23 mouse cellular contexts compared by ENCODE assay signal in genomic region chr1:34043836-34044550, GRCm38 (mm10).
A peak's percentile ranks its signal among the peaks of the same experiment; 100 is the strongest.
DNase-seq lines count a peak whose midpoint lies in the region; ATAC-seq and TF ChIP-seq lines count a peak whose summit lies in the region.
"Had no signal": no experiment of that assay in that cellular context is flagged by ENCODE, and none has a peak within 500 bp of the region (broad histone marks: within the 10 kb centered on the region; RNA-seq: fewer than 3 reads in every experiment).

No protein-coding gene starts in this region.

- peaks cover 10% of the 10 kb centered on the region for H3K79me2 ChIP-seq in heart, adult 2 months (replicated peaks; ENCODE audit: control insufficient read depth, insufficient read depth, low read length)
- peaks cover 92% of the 10 kb centered on the region for H3K79me2 ChIP-seq in C2C12 (ENCODE audit: control insufficient read depth, insufficient read depth)

- intact Hi-C loops in heart, adult 2 months (cut with DNase I), result no loop called here
- intact Hi-C loops in heart, postnatal 36 days (cut with DNase I), result loop anchor here (2.0 kb wide), 2 partner anchors 27 to 37 kb away; no protein-coding TSS in a partner anchor

- H3K79me3 ChIP-seq in C2C12 (ENCODE audit: low read depth), result peaks cover 51% of the 10 kb centered on the region

- H3K36me3 ChIP-seq in heart, adult 2 months (ENCODE audit: control insufficient read depth, insufficient read depth, low read length), result peaks cover 23% of the 10 kb centered on the region; the same call in 1 of the 2 replicates
- no peaks in the 10 kb centered on the region for H3K36me3 ChIP-seq in C2C12 (ENCODE audit: control insufficient read depth, insufficient read depth)
- H3K36me3 ChIP-seq in kidney, embryonic 16.5 days (ENCODE audit: insufficient read depth, low read length), result no peaks in the 10 kb centered on the region
- H3K36me3 ChIP-seq: embryonic facial prominence, embryonic 13.5 days; forebrain, embryonic 12.5 days; hindbrain, embryonic 13.5 days; stomach, embryonic 15.5 days had no signal

- H3K4me2 ChIP-seq in kidney, embryonic 16.5 days (replicated peaks; ENCODE audit: low read depth, low read length), result no peak overlapping the region
- H3K4me2 ChIP-seq: embryonic facial prominence, embryonic 13.5 days; forebrain, embryonic 12.5 days; hindbrain, embryonic 13.5 days; stomach, embryonic 15.5 days had no signal

- peak overlapping the region; percentile 38; the same call in 1 of the 2 replicates for H3K27ac ChIP-seq in heart, adult 2 months
- H3K27ac ChIP-seq in kidney, embryonic 16.5 days (ENCODE audit: low read length), result no peak overlapping the region
- H3K27ac ChIP-seq: forebrain, embryonic 12.5 days; kidney, postnatal 0 days; stomach, embryonic 15.5 days had no signal

- TF ChIP-seq POLR2A in heart, adult 2 months (IDR thresholded peaks at IDR 0.05; ENCODE audit: insufficient read depth, low read depth, low read length), result no peak

- no peaks in the 10 kb centered on the region for H3K27me3 ChIP-seq in heart, adult 2 months (ENCODE audit: control insufficient read depth, insufficient read depth, low read length)
- H3K27me3 ChIP-seq in C2C12 (ENCODE audit: control insufficient read depth, insufficient read depth, insufficient read length), result no peaks in the 10 kb centered on the region
- no peaks in the 10 kb centered on the region for H3K27me3 ChIP-seq in kidney, embryonic 16.5 days (ENCODE audit: insufficient read depth, low read length)
- H3K27me3 ChIP-seq: embryonic facial prominence, embryonic 13.5 days; forebrain, embryonic 12.5 days; hindbrain, embryonic 13.5 days; stomach, embryonic 15.5 days had no signal

- no peak overlapping the region for H3K9ac ChIP-seq in heart, adult 2 months (ENCODE audit: low read depth, low read length)
- no peak overlapping the region for H3K9ac ChIP-seq in kidney, embryonic 16.5 days (replicated peaks; ENCODE audit: low read length)
- H3K9ac ChIP-seq: embryonic facial prominence, embryonic 13.5 days; forebrain, embryonic 12.5 days; hindbrain, embryonic 13.5 days; stomach, embryonic 15.5 days had no signal

- H3K4me3 ChIP-seq in heart, adult 2 months, result no peak overlapping the region
- no peak overlapping the region for H3K4me3 ChIP-seq in C2C12 (ENCODE audit: insufficient read depth, poor library complexity, severe bottlenecking)
- no peak overlapping the region for H3K4me3 ChIP-seq in kidney, embryonic 16.5 days (ENCODE audit: low read length)
- H3K4me3 ChIP-seq: embryonic facial prominence, embryonic 13.5 days; forebrain, embryonic 12.5 days; hindbrain, embryonic 13.5 days; stomach, embryonic 15.5 days had no signal

- H3ac ChIP-seq in C2C12 (ENCODE audit: control insufficient read depth, insufficient read length, low read depth), result no peak overlapping the region

- H3K4me1 ChIP-seq in heart, adult 2 months (ENCODE audit: control insufficient read depth, insufficient read depth, low read length), result peaks cover 23% of the 10 kb centered on the region
- peaks cover 8% of the 10 kb centered on the region for H3K4me1 ChIP-seq in kidney, embryonic 16.5 days (ENCODE audit: insufficient read depth, low read length)
- H3K4me1 ChIP-seq: stomach, embryonic 15.5 days had no signal

- TF ChIP-seq CTCF in heart, adult 2 months (IDR thresholded peaks at IDR 0.05), result no peak
- no peak for TF ChIP-seq CTCF in C2C12 (IDR thresholded peaks at IDR 0.05; ENCODE audit: control insufficient read depth, insufficient read depth, insufficient read length)

- WGBS in heart, adult 2 months, result 80% methylated on average over 7 of the region's 7 CpGs
- 87% methylated on average over 7 of the region's 7 CpGs for WGBS in kidney, embryonic 16.5 days

- DNase-seq in heart, adult 2 months, result peak in 1 of 2 experiments; percentile 22
- no peak for DNase-seq in heart, postnatal 36 days
- peak; percentile 22 for DNase-seq in Muller cell, postnatal 12 days (ENCODE audit: inconsistent ontology term)
- peak; percentile 90 for DNase-seq in fibroblast of lung, adult 2 months (ENCODE audit: low read depth)
- DNase-seq in cerebellum, postnatal 4 days (ENCODE audit: low spot score in 2 of 2), result no peak
- DNase-seq: adrenal gland, adult 2 months; cerebellum, adult 11-12 months; cerebellum, postnatal 36 days; gastrocnemius, postnatal 14 days; heart, postnatal 10 days; lung, postnatal 14 days; right cerebral cortex, postnatal 14 days; thymus, adult 18-20 months; thymus, postnatal 4 days had no signal

- TF ChIP-seq EP300 in heart, adult 2 months (IDR thresholded peaks at IDR 0.05; ENCODE audit: insufficient read depth, low read depth, low read length), result no peak

- H3K9me3 ChIP-seq in kidney, embryonic 16.5 days (ENCODE audit: low read length), result no peaks in the 10 kb centered on the region
- H3K9me3 ChIP-seq: embryonic facial prominence, embryonic 13.5 days; forebrain, embryonic 12.5 days; hindbrain, embryonic 13.5 days; stomach, embryonic 15.5 days had no signal

- no peak for ATAC-seq in kidney, embryonic 16.5 days (ENCODE audit: low FRiP score, low TSS enrichment)
- no peak for ATAC-seq in inflammation-experienced regulatory T-cells, adult 6 months
- ATAC-seq: intestine, embryonic 16.5 days had no signal

TF ChIP-seq in C2C12, 6 proteins besides CTCF, POLR2A, EP300 and RAD21:
- TF ChIP-seq MYOG (IDR thresholded peaks at IDR 0.05; ENCODE audit: control insufficient read depth, extremely low read depth, insufficient read length), result no peak
- TF ChIP-seq CEBPB (IDR thresholded peaks at IDR 0.05; ENCODE audit: low read depth), result peak; percentile 38

Comparison
In these comparisons a context has a peak if more than half of its experiments do, and no peak if none do; other contexts are left out.
1. DNase-seq: peak in Muller cell, postnatal 12 days (single experiment) and fibroblast of lung, adult 2 months (single experiment); none in heart, postnatal 36 days (0 of 2) and cerebellum, postnatal 4 days (0 of 2).